Mouse (Mus musculus): ENCODE results near the gene Il22ra1. TPM values are rescaled to one million over a fixed set of nuclear protein-coding genes. Genes with fewer than 3 reads are reported as not detected.

The Il22ra1 gene
- polyA plus RNA-seq, 1 experiment from 2014 or later, result not detected

DNA sequence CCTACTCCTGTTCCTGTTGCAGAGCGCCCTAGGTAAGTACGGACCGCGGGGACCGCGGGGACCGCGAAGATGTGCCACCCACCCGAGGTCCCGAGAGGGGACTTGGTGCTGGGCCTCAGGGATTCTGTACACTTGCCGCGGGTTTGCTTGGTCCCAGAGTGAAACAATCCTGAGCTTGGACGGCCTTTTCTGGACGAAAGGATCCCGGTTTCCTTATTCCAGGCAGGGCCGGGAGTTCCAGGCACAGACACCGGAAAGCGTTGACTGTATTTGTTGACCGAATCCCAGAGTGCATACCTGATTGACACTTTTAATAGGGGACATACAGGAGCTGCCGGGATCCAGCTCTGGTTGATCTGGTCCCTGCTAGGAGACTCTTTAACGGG lies 41.4 kb upstream of the Il22ra1 start:
- Histone ChIP-seq H3K27me3 (replicated peaks; ENCODE audit: insufficient read depth, low read length) (0 out of 2 replicates have a peak, but pooled peaks cover 4% of the 10 kb centered on the region), H3K4me2 (replicated peaks; ENCODE audit: low read depth, low read length) (peak overlapping the region; percentile 77), H3K9ac (replicated peaks; ENCODE audit: low read depth) (peak overlapping the region; percentile 39), H3K4me3 (ENCODE audit: low read depth, low read length) (peak overlapping the region; percentile 60), H3K27ac (ENCODE audit: low read length) (peak overlapping the region; percentile 62; the same call in 1 of the 2 replicates), H3K4me1 (ENCODE audit: insufficient read depth, low read depth, low read length) (no peaks in the 10 kb centered on the region), H3K36me3 (ENCODE audit: insufficient read depth, low read length) (no peaks in the 10 kb centered on the region), H3K9me3 (ENCODE audit: low read length) (no peaks in the 10 kb centered on the region)
- ATAC-seq (peak; percentile 8; the same call in 1 of the 2 replicates), DNase-seq (ENCODE audit: low spot score) (peak; percentile 27)
- 1% methylated on average over 21 of the region's 21 CpGs for WGBS
- TF ChIP-seq CTCF (IDR thresholded peaks at IDR 0.05) (no peak), EP300 (IDR thresholded peaks at IDR 0.05) (no peak)

DNA sequence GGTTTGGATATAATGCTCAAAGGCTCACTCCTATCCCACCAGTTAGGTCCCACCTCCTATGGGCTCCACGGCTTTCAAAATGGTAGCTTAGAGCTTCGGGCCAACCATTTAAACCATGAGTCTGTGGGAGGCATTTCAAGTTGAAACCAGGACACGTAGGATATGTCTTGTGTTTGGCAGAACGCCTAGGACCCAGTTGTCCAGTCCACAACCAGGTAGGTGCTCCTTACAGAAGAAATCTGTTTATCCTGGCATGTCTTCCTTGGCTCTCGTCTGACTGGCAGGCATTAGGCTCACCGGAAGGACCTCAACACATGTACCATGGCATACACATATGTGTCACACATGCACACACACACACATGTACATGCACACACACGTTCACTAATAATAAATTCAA lies 38.2 kb upstream of the Il22ra1 start:
- TF ChIP-seq EP300 (IDR thresholded peaks at IDR 0.05), result no peak
- TF ChIP-seq CTCF (IDR thresholded peaks at IDR 0.05), result no peak
- H3K9me3 ChIP-seq (ENCODE audit: low read length), result no peaks in the 10 kb centered on the region
- no peak for ATAC-seq
- H3K36me3 ChIP-seq (ENCODE audit: insufficient read depth, low read length), result no peaks in the 10 kb centered on the region
- H3K27me3 ChIP-seq (replicated peaks; ENCODE audit: insufficient read depth, low read length), result 0 out of 2 replicates have a peak, but pooled peaks cover 4% of the 10 kb centered on the region
- H3K4me2 ChIP-seq (replicated peaks; ENCODE audit: low read depth, low read length), result no peak overlapping the region
- H3K4me1 ChIP-seq (ENCODE audit: insufficient read depth, low read depth, low read length), result no peaks in the 10 kb centered on the region
- H3K4me3 ChIP-seq (ENCODE audit: low read depth, low read length), result no peak overlapping the region
- H3K9ac ChIP-seq (replicated peaks; ENCODE audit: low read depth), result no peak overlapping the region
- DNase-seq (ENCODE audit: low spot score), result no peak
- WGBS, result 65% methylated on average over 7 of the region's 7 CpGs
- H3K27ac ChIP-seq (ENCODE audit: low read length), result no peak overlapping the region

- H3K27me3 ChIP-seq (replicated peaks; ENCODE audit: insufficient read depth, low read length), result 0 out of 2 replicates have a peak, but pooled peaks cover under 1% of the 10 kb centered on the region
- TF ChIP-seq EP300 (IDR thresholded peaks at IDR 0.05) (no peak), CTCF (IDR thresholded peaks at IDR 0.05) (no peak)
- H3K27ac ChIP-seq (ENCODE audit: low read length), result no peak overlapping the region
- WGBS, result 53% methylated on average over 11 of the region's 11 CpGs
- H3K4me2 ChIP-seq (replicated peaks; ENCODE audit: low read depth, low read length), result 0 out of 2 replicates have a peak overlapping the region, but pooled peaks have one; percentile 3
- no peak overlapping the region for H3K9ac ChIP-seq (replicated peaks; ENCODE audit: low read depth)
- no peaks in the 10 kb centered on the region for H3K36me3 ChIP-seq (ENCODE audit: insufficient read depth, low read length)
- DNase-seq (ENCODE audit: low spot score) (peak; percentile 69), ATAC-seq (peak; percentile 50)
- H3K4me3 ChIP-seq (ENCODE audit: low read depth, low read length), result no peak overlapping the region
- no peaks in the 10 kb centered on the region for H3K4me1 ChIP-seq (ENCODE audit: insufficient read depth, low read depth, low read length)
- no peaks in the 10 kb centered on the region for H3K9me3 ChIP-seq (ENCODE audit: low read length)
Observed at GRCm38 (mm10) chr4:135690241-135690640, 37.7 kb upstream of the Il22ra1 start.

GRCm38 (mm10) chr4:135692916-135693315 lies 35.1 kb upstream of the Il22ra1 start:
- H3K4me2 ChIP-seq (replicated peaks; ENCODE audit: low read depth, low read length), result no peak overlapping the region
- no peak overlapping the region for H3K4me3 ChIP-seq (ENCODE audit: low read depth, low read length)
- no peak for DNase-seq (ENCODE audit: low spot score)
- 73% methylated on average over 4 of the region's 4 CpGs for WGBS
- no peak for ATAC-seq
- H3K27me3 ChIP-seq (replicated peaks; ENCODE audit: insufficient read depth, low read length), result no peaks in the 10 kb centered on the region
- TF ChIP-seq CTCF (IDR thresholded peaks at IDR 0.05) (no peak), EP300 (IDR thresholded peaks at IDR 0.05) (no peak)
- no peaks in the 10 kb centered on the region for H3K9me3 ChIP-seq (ENCODE audit: low read length)
- H3K4me1 ChIP-seq (ENCODE audit: insufficient read depth, low read depth, low read length), result no peaks in the 10 kb centered on the region
- no peak overlapping the region for H3K27ac ChIP-seq (ENCODE audit: low read length)
- H3K9ac ChIP-seq (replicated peaks; ENCODE audit: low read depth), result no peak overlapping the region
- no peaks in the 10 kb centered on the region for H3K36me3 ChIP-seq (ENCODE audit: insufficient read depth, low read length)

- 83% methylated on average over 7 of the region's 7 CpGs for WGBS
- Histone ChIP-seq H3K9ac (replicated peaks; ENCODE audit: low read depth) (no peak overlapping the region), H3K9me3 (ENCODE audit: low read length) (no peaks in the 10 kb centered on the region), H3K36me3 (ENCODE audit: insufficient read depth, low read length) (no peaks in the 10 kb centered on the region), H3K27ac (ENCODE audit: low read length) (no peak overlapping the region), H3K4me2 (replicated peaks; ENCODE audit: low read depth, low read length) (no peak overlapping the region), H3K4me3 (ENCODE audit: low read depth, low read length) (no peak overlapping the region), H3K27me3 (replicated peaks; ENCODE audit: insufficient read depth, low read length) (no peaks in the 10 kb centered on the region), H3K4me1 (ENCODE audit: insufficient read depth, low read depth, low read length) (no peaks in the 10 kb centered on the region)
- ATAC-seq, result no peak
- DNase-seq (ENCODE audit: low spot score), result no peak
- TF ChIP-seq CTCF (IDR thresholded peaks at IDR 0.05), result no peak
- no peak for TF ChIP-seq EP300 (IDR thresholded peaks at IDR 0.05)
Observed at GRCm38 (mm10) chr4:135698498-135698897, 29.5 kb upstream of the Il22ra1 start.

DNA sequence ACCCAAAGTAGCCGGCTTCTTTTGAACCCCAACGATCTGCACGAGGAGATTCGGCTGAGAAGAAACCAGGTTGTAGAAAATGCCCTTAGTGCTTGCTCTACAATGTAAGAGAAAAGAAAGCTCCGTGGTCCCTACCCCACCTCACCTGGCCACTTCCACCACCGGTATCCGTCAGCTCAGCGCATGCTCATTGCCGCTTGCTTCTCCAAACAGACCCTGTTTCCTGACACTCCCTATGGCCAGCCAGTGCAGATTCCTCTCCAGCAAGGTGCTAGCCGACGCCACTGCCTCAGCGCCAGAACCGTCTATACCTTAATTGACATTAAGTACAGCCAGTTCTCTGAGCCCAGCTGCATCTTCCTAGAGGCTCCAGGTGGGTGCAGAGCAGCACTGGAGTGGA lies 24.5 kb upstream of the Il22ra1 start:
- H3K4me3 ChIP-seq (ENCODE audit: low read depth, low read length), result no peak overlapping the region
- DNase-seq (ENCODE audit: low spot score) (no peak), ATAC-seq (no peak)
- WGBS, result 62% methylated on average over 13 of the region's 13 CpGs
- H3K36me3 ChIP-seq (ENCODE audit: insufficient read depth, low read length), result no peaks in the 10 kb centered on the region
- H3K27ac ChIP-seq (ENCODE audit: low read length), result no peak overlapping the region
- H3K27me3 ChIP-seq (replicated peaks; ENCODE audit: insufficient read depth, low read length), result no peaks in the 10 kb centered on the region
- H3K4me1 ChIP-seq (ENCODE audit: insufficient read depth, low read depth, low read length), result no peaks in the 10 kb centered on the region
- no peak overlapping the region for H3K4me2 ChIP-seq (replicated peaks; ENCODE audit: low read depth, low read length)
- H3K9me3 ChIP-seq (ENCODE audit: low read length), result no peaks in the 10 kb centered on the region
- TF ChIP-seq CTCF (IDR thresholded peaks at IDR 0.05), result no peak
- TF ChIP-seq EP300 (IDR thresholded peaks at IDR 0.05), result no peak
- no peak overlapping the region for H3K9ac ChIP-seq (replicated peaks; ENCODE audit: low read depth)

GRCm38 (mm10) chr4:135704016-135704415 lies 24.0 kb upstream of the Il22ra1 start:
- H3K27me3 ChIP-seq (replicated peaks; ENCODE audit: insufficient read depth, low read length), result no peaks in the 10 kb centered on the region
- TF ChIP-seq EP300 (IDR thresholded peaks at IDR 0.05), result no peak
- TF ChIP-seq CTCF (IDR thresholded peaks at IDR 0.05), result no peak
- no peak overlapping the region for H3K27ac ChIP-seq (ENCODE audit: low read length)
- DNase-seq (ENCODE audit: low spot score), result no peak
- H3K4me2 ChIP-seq (replicated peaks; ENCODE audit: low read depth, low read length), result no peak overlapping the region
- no peak for ATAC-seq
- H3K4me3 ChIP-seq (ENCODE audit: low read depth, low read length), result no peak overlapping the region
- no peaks in the 10 kb centered on the region for H3K9me3 ChIP-seq (ENCODE audit: low read length)
- 48% methylated on average over 6 of the region's 6 CpGs for WGBS
- no peaks in the 10 kb centered on the region for H3K36me3 ChIP-seq (ENCODE audit: insufficient read depth, low read length)
- H3K9ac ChIP-seq (replicated peaks; ENCODE audit: low read depth), result no peak overlapping the region
- no peaks in the 10 kb centered on the region for H3K4me1 ChIP-seq (ENCODE audit: insufficient read depth, low read depth, low read length)

Measured in lung, postnatal 0 days (tissue).